Mouse (Mus musculus) A20 (cell line): Measurements from ENCODE around the gene Mthfd1l.

Experiments
- DNase-seq: peaks from one replicate; pipeline ENCODE4 v3.0.0-alpha.2; 2011; ENCODE audit warnings: low read depth, low spot score

The Mthfd1l gene

GRCm38 (mm10) chr10:4116653-4117052, 143.7 kb downstream of the Mthfd1l start:
- DNase-seq: no peak

- DNase-seq: no peak
These were observed 144.2 kb downstream of the Mthfd1l start for GRCm38 (mm10) chr10:4117091-4117490.

GRCm38 (mm10) chr10:4119287-4119686, 146.4 kb downstream of the Mthfd1l start:
- no peak for DNase-seq

- no peak for DNase-seq
These were observed 147.8 kb downstream of the Mthfd1l start for GRCm38 (mm10) chr10:4120708-4121107.

- DNase-seq: no peak
These were observed 148.3 kb downstream of the Mthfd1l start for GRCm38 (mm10) chr10:4121197-4121596.

- peak; percentile 14 for DNase-seq
These were observed 150.5 kb downstream of the Mthfd1l start for GRCm38 (mm10) chr10:4123280-4123945.

GRCm38 (mm10) chr10:4124148-4124547, 151.2 kb downstream of the Mthfd1l start:
- no peak for DNase-seq

- DNase-seq: no peak
These were observed 152.3 kb downstream of the Mthfd1l start for GRCm38 (mm10) chr10:4125232-4125631.

GRCm38 (mm10) chr10:4126335-4127012, 153.6 kb downstream of the Mthfd1l start:
- no peak for DNase-seq

- DNase-seq: no peak
These were observed 155.5 kb downstream of the Mthfd1l start for GRCm38 (mm10) chr10:4128411-4128810.

GRCm38 (mm10) chr10:4128915-4129314, 156.0 kb downstream of the Mthfd1l start:
- no peak for DNase-seq

- no peak for DNase-seq
These were observed 156.5 kb downstream of the Mthfd1l start for GRCm38 (mm10) chr10:4129461-4129860.

- DNase-seq: no peak
These were observed 157.2 kb downstream of the Mthfd1l start for GRCm38 (mm10) chr10:4130034-4130607.

GRCm38 (mm10) chr10:4132735-4133134, 159.8 kb downstream of the Mthfd1l start:
- DNase-seq: no peak

GRCm38 (mm10) chr10:4135100-4135764, 162.3 kb downstream of the Mthfd1l start:
- DNase-seq: no peak

GRCm38 (mm10) chr10:4139531-4139930, 166.6 kb downstream of the Mthfd1l start:
- no peak for DNase-seq

GRCm38 (mm10) chr10:4141689-4142088, 168.8 kb downstream of the Mthfd1l start:
- DNase-seq: no peak

GRCm38 (mm10) chr10:4142816-4143215, 169.9 kb downstream of the Mthfd1l start:
- no peak for DNase-seq

- DNase-seq: no peak
These were observed 170.5 kb downstream of the Mthfd1l start for GRCm38 (mm10) chr10:4143381-4143780.

- no peak for DNase-seq
These were observed 172.3 kb downstream of the Mthfd1l start for GRCm38 (mm10) chr10:4145080-4145807.

- no peak for DNase-seq
These were observed 174.0 kb downstream of the Mthfd1l start for GRCm38 (mm10) chr10:4146947-4147346.

GRCm38 (mm10) chr10:4151159-4151558, 178.2 kb downstream of the Mthfd1l start:
- DNase-seq: no peak
